Mouse (Mus musculus): Measurements from ENCODE around the gene Fnbp1. TPM values are rescaled to one million over a fixed set of nuclear protein-coding genes. Genes with fewer than 3 reads are reported as not detected.

Gene Fnbp1
- total RNA-seq, 2 experiments from 2014 or later, result 16.5 to 21.1 TPM

DNA sequence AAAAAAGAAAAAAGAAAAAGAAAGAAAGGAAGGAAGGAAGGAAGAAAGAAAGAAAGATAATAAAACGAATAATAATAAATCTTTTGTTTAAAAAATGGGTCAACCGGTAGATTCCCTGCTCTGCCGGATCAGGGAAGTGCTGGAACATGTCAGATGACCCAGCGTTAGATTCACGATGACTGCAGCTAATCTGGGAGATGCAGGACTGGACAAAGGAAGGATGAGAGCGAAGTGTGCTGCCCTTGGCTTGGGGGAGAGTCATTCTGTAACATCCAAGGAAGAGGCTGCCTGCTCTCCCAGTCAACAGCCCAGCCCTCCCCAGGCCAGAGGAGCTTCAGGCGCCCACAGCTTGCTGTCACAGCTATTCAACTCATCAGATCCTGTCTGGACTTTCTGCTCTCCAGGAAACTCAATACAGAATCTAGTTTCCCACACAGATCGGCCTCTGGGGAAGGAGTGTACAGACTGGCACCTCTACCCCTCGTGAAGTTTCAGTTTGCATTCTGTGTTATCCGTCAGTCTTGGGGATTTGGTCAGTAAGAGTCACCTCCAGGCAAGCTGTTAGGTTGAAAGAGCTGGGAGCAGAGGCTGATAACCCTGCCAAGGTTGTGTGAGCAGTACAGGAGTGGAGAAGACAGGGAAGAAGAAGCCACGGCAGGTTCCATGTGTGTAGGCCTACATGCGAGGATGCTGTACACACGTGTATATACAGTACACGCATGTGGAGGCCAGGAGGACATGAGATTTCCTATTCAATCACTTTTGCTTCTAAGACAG lies 11.9 kb downstream of the Fnbp1 start:
- DNase-seq, result no peak
- intact Hi-C loops (cut with DNase I; ENCODE audit: low total_unique reads), result no loop called here

DNA sequence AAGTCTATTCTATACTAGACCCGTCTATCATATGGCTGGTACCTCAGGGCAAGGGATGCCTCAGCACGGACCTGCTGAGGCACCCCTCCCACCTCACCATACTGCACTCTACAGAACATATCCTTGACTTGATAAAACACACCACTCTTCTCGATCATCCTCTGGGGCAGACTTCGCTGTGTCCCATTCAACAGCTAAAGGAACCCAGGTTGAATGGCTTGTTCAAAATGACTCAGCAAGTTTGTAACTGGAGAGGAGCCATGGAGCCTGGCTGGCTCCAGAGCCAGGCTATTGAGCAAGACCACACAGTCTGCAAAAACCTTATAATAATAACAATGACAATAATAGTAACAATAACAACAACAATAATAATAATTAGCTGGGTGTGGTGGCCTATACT lies 13.9 kb downstream of the Fnbp1 start:
- intact Hi-C loops (cut with DNase I; ENCODE audit: low total_unique reads), result no loop called here
- DNase-seq, result peak; percentile 44

DNA sequence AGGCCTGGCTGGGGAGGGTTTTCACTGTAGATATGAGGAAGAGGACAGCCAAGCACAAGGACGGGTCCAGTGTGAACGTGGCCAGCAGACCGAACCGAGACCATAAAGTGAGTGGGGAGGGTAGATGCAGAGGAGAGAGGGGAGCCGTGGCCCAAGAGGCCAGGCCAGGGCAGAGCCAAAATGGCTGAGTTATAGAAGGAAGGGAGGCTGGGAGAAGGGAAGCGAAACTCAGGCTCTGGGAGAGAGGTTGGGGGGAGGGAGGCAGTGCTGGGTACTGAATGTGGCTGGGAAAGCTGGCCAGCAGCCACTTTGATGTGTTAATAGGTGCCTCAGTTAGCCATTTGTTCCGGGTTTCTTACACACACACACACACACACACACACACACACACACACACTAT lies 14.6 kb downstream of the Fnbp1 start:
- intact Hi-C loops (cut with DNase I; ENCODE audit: low total_unique reads), result no loop called here
- DNase-seq, result no peak

DNA sequence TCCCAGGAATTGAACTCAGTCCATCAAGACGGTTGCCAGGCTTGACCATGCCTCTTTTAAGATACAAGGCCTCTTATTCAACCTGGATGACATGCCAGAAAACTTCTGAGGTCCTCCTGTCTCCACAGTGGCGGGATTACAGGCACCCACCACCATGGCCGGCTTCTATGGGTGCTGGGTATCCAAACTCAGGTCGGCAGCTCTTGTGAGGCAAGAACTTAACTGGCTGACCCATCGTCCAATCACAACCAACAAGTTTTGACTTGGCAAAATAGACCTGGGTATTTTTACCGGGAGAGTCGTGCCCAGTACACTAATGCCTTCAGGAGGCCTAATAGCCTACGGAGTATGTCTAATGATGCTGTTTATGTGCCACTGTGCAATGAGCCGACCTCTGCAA lies 15.8 kb downstream of the Fnbp1 start:
- intact Hi-C loops (cut with DNase I; ENCODE audit: low total_unique reads), result no loop called here
- no peak for DNase-seq

DNA sequence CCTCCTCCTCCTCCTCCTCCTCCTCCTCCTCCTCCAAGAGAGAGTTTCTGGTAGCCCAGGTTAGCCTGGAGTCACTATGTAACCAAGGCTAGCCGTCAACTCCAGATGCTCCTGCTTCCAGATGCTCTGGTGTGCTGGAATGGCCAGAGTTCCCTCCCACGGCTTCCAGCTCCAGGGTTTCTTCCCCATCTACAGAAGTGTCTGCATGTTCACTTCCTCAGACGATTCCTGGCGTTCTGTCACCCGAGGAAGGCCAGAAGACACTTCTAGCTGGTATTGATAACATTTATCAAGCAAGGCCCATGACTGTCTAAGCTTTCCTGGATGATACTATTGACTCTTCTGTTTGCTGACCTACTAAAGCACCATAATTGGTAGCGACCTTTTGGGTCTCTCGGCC lies 16.7 kb downstream of the Fnbp1 start:
- DNase-seq, result no peak
- intact Hi-C loops (cut with DNase I; ENCODE audit: low total_unique reads), result no loop called here

DNA sequence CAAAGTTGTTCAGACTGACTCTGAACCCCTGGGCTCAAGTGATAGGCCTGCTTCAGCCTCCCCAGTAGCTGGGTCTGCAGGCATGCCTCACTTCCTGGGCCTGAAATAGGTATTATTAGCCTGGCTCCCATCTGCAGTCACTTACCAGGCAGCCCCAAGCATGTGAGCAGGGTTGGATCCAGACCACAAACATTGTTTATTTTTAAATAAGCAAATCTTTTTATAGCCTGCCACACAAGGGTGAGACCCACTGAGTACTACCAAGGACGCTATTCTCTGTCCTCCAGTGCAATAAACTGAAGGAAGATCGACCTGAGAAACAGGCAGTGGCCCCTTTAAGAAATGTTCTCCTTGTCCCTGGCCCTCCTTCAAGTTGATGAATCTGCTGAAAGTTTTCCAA lies 17.1 kb downstream of the Fnbp1 start:
- no peak for DNase-seq
- intact Hi-C loops (cut with DNase I; ENCODE audit: low total_unique reads), result no loop called here

DNA sequence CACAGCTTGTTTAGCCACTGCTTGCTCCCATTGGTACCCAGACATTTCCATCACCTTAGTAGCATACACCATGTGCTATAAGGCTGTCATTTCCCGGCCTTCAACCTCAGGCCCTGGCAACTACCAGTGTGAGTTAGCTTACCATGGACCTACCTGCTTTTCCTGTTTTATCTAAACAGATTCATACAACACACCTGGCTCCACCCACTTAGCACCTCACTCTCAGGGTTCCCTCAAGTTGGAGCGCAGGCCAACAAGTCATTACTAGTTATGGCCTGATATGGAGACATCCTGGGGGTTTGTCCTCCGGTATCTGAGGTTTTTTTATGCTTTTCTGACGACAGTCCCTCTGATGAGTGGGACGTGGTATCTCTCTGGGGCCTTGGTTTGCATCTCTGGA lies 18.3 kb downstream of the Fnbp1 start:
- DNase-seq, result no peak
- intact Hi-C loops (cut with DNase I; ENCODE audit: low total_unique reads), result no loop called here

DNA sequence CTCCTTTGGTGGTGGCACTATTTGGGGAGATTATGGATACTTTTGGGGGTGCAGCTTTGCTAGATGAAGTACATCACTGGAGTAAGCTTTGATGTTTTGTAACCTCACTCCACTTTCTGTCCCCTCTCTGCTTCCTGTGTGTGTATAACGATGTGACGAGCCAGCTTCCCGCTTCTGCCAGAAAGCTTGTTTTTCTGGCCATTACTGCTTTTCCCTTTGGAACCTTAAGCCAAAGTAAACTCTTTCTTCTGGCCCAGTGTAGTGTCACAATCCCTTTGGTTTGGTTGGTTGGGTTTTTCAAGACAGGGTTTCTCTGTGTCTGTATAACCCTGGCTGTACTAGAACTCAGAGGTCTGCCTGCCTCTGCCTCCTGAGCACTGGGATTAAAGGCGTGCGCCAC lies 19.0 kb downstream of the Fnbp1 start:
- intact Hi-C loops (cut with DNase I; ENCODE audit: low total_unique reads), result no loop called here
- no peak for DNase-seq

DNA sequence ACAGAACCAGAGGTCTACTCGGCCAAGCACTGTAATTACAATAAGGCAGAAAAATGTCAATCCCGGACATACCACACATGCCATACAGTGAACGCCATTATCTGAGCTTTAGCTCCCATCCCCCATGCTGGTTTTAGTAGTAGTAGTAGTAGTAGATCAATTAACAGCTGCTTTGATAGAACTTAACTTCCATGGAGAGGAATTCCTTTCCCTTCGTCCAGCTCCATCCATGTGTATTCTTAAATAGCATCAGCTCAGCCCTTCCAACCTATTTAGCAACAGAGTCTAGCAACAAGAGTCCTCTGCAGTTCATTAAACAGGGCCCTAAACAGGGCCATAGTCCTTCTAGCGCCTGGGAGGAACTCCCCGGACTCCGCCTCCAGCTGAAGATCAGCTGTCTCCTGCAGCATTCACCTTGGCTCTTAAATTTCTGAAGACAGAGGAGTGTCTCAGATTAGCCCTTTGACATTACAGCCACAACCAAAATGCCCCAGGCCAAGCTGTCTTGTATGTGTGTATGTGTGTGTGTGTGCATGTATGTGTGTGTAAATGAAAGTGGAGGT lies 20.6 kb downstream of the Fnbp1 start:
- intact Hi-C loops (cut with DNase I; ENCODE audit: low total_unique reads), result no loop called here
- DNase-seq, result no peak

DNA sequence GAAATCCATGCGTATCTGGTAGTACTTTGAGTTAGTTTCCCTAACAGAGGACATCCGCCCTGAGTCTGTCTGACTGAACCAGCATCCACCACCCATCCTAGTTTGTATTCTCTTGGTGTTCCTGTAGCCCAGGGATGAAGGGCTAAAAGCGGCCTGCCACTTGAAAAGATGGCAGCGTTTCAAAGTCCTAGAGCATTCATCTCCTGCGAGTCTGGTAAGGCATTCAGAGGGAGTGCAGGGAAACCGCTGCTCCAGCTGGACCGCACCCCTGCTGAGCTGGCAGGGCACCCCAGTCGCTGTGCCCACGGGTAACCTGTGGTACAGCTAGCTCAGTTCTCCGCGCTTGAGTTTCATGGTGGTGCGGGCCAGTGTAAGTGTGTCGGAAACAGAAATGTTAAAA lies 22.0 kb downstream of the Fnbp1 start:
- peak; percentile 26 for DNase-seq
- intact Hi-C loops (cut with DNase I; ENCODE audit: low total_unique reads), result no loop called here

DNA sequence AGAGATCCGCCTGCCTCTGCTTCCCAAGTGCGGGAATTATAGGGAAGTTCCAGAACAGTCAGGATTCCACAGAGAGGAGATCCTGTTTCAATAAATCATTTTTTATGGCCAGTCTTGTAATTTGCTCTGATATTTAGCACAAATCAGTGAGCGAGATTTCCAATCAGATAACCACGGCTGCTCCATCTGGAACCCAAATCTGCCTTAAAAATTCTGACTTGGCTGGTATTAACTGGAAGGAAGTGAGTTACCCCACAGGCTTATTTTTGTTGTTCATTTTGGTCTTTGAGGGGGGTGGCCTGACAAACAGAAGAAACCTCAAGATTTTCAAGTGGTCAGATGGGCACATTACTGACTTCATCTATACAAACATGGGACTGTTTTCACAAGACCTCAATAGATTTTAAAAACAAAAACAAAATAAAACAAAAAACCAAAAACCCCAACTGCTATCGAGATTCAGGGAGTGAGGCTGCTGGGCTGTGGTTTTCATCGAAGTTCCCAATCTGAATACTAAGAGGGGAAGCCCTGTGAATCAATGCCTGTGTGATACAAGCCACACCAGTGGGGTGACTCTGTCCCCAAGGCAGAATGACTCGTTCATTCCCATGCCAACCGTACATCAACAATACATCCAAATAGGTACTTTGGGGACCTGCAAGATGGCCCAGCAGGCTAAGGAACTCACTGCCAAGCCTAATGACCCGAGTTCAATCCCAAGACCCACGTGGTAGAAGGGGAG lies 23.0 kb downstream of the Fnbp1 start:
- intact Hi-C loops (cut with DNase I; ENCODE audit: low total_unique reads), result no loop called here
- no peak for DNase-seq

DNA sequence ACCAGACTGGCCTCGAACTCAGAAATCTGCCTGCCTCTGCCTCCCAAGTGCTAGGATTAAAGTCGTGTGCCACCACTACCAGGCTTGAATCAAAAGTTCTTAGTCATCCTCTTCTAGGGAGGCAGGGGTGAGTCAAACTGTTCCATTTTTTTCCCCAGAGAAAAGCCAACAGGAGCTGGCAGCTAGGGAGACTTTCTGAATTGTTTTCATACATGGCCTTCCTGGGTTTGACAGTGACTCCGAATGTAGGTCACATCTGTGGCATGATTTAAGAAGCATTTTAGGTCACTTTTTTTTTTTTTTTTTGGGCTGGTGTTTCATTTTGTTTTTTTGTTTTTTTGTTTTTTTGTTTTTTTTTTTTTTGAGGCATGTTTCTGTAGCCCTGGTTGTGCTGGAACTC lies 23.6 kb downstream of the Fnbp1 start:
- no peak for DNase-seq
- intact Hi-C loops (cut with DNase I; ENCODE audit: low total_unique reads), result no loop called here

DNA sequence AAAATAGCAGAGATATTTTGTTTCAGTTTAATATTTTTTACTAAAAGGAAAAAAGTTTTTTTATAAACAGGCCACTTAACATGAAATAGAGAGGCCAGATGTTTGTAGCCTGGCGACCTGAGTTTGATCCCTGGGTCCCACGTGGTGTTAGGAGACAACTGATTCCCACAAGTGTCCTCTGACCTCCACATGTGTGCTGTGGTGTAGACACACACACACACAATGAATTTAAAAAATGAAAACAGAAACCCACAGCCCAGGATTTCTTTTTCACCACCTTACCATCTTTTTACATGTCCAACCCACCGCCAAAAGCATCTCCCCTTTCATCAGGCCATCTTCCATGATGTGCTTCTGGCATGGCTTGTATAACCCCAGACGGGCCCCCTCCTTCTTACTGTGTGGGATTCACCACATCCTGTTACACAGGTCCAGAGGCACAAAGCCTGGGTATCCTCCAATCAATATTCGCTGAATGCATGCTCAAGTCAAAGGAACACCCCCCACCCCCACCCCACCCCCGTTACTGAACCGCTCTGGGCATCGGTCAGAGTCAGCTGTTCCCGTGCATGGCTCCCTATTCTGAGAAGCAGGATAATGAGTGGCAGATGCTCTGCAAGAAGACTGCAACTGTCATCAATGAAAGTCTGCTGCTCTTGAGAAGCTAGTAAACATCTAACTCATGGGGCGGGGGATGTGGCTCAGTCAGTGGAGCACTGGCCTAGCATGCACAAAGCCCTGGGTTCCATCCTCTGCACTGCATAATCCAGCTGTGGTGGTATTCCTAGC lies 25.7 kb downstream of the Fnbp1 start:
- no peak for DNase-seq
- intact Hi-C loops (cut with DNase I; ENCODE audit: low total_unique reads), result no loop called here

DNA sequence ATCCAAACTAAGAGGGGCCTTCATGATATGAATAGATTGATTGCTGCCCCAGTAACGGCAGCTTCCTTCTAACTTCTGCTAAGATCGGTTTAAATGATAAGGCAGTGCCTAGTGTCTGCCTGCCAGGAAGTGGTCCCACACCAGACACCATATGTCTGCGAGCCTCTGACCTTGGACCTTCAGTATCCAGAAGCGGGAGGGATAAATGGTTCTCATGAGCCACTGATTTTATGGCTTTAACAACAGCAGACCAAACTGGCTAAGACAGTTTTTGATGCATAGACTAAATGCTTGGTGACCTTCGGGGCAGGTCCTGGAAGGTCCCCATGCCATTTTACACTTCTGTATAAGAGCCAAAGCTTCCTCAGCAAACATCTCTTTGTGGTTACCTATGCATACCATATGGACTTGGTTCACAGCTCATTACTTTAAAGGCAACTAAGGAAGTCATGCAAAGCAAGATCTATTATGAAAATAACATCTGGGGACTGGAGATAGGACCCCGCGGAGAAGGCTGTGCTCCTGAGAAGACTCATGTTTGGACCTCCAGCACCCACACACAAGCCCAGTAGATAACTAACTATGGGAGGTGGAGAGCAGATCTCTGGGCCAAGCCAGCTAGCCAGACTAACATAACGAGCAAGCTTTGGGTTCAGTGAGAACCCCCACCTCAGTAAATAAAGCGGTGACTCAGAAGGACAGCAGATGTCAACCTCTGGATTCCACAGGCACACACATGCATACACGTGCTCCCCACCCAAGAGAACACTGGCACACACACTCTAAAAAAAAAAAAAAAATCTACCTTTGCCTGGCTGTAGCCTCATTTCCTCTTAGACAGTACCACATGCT lies 26.5 kb downstream of the Fnbp1 start:
- no peak for DNase-seq
- intact Hi-C loops (cut with DNase I; ENCODE audit: low total_unique reads), result no loop called here

DNA sequence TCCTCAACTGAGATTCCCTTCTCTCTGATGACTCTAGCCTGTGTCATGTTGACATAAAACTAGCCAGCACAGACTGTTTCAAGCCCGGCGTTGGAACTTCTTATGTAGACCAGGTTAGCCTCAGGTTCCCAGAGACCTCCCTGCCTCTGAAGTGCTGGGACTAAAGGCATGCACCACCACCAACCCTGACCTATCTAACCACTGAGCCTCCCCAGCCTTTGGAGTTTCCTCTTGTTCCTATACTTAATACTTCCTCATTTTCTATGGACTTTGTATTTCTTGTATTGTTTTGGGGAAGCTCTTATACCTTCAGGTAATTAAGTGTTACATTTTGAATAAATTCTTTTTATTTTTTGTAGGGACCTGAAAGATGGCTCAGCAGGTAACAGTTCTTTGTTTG lies 27.6 kb downstream of the Fnbp1 start:
- no peak for DNase-seq
- intact Hi-C loops (cut with DNase I; ENCODE audit: low total_unique reads), result no loop called here

DNA sequence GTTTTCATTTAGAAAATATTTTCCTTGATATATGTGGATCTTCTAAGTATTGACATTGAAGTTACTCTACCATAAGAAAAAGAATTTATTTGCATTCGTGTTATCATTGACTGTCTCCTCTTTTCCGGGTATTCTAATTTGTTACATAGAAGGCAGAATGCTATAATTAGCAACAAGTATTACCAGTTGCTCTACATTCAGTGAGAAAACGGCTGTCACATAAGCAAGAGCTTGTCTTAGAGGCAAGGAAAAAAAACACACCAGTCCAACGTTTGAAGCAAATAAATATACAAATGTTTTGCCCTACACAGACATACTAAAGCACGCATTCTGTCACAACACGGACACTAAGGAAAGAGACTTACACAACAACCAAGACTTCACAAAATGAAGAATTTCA lies 30.1 kb downstream of the Fnbp1 start:
- intact Hi-C loops (cut with DNase I; ENCODE audit: low total_unique reads), result no loop called here
- no peak for DNase-seq

DNA sequence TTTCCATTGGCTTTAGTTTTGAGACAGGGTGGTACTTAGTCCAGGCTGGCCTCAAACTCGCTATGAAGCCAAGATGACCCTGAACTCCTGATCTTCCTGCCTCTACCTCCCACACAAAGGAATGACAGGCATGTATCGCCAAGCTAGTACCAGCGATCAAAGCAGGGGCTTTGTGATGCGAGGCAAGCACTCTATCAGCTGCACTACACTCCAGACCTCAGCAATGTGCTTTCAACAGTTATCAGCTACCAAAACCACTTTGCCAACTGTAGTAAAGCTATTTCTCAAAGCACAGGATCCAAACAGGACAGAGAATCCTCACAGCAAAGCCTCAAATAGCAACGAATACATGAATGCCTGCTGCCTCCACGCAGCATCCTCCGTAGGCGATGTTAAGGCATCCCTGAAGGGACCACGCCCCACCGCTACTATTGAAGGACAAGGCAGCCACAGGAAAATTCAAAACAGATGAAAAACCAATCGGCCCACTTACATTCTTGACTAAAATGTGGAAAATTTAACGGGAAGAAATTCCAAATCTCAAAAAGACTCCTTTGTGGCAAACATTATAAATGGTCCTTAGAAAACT lies 31.8 kb downstream of the Fnbp1 start:
- intact Hi-C loops (cut with DNase I; ENCODE audit: low total_unique reads), result no loop called here
- DNase-seq, result no peak

DNA sequence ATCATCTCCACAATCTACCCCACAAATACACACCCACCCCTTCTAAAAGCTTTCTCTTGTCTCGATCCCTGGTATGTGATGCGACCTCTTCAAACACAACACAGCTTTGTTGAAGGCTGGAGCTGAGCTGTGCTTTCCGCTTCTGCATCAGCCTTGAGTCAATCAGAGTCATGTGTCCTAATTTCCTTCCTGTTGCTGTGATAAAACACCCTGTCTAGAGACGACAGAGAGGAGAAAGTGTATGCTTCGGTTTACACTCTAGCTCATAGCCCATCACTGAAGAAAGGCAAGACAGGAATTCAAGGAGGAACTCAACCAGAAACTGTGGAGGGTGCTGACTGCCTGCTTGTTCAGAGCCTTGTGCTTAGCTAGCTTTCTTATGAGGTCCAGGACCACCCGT lies 33.6 kb downstream of the Fnbp1 start:
- DNase-seq, result no peak
- intact Hi-C loops (cut with DNase I; ENCODE audit: low total_unique reads), result no loop called here

Measured in gastrocnemius, postnatal 14 days (tissue).